Mouse (Mus musculus): ENCODE results near the gene A430078G23Rik.

The A430078G23Rik gene

DNA sequence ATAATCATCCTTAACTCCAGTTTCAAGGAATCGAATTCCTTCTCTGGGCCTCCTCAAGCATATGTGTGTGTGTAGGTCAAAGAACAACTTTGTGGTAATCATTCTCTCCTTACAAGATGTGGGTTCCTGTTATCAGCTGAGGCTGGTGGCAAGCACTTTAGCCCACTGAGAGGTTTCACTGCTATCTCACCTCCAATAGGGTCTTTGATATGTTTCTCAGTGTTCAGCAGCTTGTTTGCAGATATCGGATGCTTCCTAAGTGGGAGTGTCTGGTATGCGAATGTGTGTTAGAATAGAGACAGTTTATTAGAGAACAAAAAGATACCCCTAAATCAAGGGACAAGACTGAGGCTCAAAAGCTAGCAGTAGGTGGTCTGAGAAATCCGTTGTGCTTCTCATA lies 39.1 kb downstream of the A430078G23Rik start:
- no peak for TF ChIP-seq GATA4 (IDR thresholded peaks at IDR 0.05; ENCODE audit: insufficient replicate concordance, low read length)

DNA sequence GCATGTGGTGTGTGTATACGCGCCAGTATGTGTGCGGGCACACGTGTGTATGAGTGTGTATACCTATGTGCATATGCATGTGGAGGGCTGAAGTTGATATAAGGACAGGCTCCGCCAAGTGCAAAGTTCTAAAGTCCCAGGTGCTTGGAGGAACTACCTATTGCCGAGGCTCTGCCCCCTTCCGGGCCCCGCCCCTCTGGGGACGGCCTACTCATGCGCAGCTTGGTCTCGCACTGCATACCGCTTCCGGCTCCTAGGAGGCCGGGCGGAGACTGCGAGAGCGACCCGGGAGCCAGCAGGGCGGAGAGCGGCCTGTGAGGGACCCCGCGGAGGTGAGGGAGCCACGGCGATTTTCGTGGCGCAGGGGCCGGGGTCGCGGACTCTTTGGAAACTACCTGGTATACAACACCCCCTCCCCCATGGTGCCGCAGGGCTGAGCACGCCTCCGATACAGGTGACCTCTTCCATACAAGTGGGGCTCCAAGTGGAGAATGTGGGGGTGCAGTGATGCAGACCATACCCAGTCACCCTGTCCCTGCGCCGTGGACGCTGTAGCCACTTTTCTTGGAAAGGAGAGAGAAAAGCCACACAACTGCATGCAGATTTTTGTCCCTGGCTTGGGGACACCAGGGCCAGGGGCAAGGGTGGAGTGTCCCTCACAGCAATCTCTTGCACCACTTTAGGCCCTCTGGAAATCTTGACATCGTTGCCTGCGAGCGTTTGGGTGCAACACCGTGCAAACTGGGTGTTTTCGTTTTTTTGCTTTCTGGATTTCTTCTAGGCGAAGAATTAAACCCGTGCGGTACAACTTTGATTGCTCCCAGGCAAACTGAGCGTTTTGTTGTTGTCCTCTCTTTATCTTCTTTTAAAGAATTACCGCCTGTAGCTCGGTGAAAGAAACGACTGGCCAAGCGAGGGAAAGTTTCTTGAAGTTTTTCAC lies 39.8 kb downstream of the A430078G23Rik start, which contains the start of gene Arhgef18:
TSS of gene Arhgef18 (plus strand) at position 236 of the 940 bp plus-strand sequence.
- TF ChIP-seq GATA4 (IDR thresholded peaks at IDR 0.05; ENCODE audit: insufficient replicate concordance, low read length): no peak; the same call in 1 of the 2 replicates

- no peak for TF ChIP-seq GATA4 (IDR thresholded peaks at IDR 0.05; ENCODE audit: insufficient replicate concordance, low read length)
These were observed 41.4 kb downstream of the A430078G23Rik start for GRCm38 (mm10) chr8:3394600-3394999.

GRCm38 (mm10) chr8:3395246-3395645 lies 42.0 kb downstream of the A430078G23Rik start:
- no peak for TF ChIP-seq GATA4 (IDR thresholded peaks at IDR 0.05; ENCODE audit: insufficient replicate concordance, low read length)

DNA sequence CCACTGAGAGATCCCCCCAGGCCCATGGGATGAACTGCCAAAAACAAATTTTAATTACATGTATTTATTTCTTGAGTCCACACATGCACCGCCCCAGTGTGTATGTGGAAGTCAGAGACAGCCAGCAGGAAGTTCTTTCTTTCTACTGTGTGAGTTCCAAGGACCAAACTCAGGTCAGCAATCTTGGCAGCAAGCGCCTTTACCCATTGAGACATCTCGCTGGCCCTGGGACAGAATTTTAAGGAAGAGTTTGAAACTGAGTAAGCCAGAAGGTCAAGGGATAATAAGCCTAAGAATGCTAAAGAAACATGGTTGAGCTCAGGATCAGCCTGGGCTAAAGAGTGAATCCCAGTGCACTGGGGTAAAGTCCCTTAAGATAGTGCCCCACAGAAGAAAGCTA lies 44.4 kb downstream of the A430078G23Rik start:
- no peak for TF ChIP-seq GATA4 (IDR thresholded peaks at IDR 0.05; ENCODE audit: insufficient replicate concordance, low read length)

DNA sequence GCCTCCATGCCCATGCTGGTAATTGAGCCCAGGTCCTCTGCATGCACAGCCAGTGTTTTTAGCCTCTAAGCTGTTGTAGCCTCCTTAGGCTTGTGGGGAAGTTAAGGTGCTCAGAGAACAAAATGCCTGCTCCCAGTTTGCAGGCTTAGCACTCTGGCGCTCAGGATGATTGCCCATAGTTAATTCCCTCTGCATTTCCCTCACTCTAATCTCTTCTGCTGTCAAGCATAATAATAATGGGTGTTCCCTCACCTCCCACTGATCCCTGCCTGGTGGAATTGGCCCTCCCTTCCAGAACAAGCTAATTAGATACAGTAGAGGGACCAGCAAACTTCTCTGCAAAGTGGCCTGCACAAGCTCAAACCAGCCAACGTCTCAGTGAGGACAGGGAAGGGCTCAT lies 47.3 kb downstream of the A430078G23Rik start:
- no peak for TF ChIP-seq GATA4 (IDR thresholded peaks at IDR 0.05; ENCODE audit: insufficient replicate concordance, low read length)

DNA sequence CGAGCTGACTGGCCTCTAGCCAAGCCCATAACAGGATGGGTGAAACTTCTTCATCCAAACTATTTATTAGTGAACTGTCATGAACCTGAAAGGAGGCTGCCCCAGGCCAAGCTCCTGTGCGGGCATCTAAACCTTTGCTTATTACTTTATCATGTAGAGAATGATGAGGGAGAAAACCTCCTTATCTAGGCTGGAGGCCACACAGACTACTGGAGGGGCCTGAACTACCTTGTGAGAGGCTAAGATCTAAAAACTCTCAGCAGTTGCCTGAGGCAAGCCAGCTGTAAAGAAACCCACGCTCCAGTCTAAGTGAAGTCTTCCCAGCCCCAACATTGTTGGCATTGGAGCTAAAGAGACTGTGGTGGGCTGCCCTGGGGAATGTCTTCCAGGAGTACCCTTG lies 54.2 kb downstream of the A430078G23Rik start:
- no peak for TF ChIP-seq GATA4 (IDR thresholded peaks at IDR 0.05; ENCODE audit: insufficient replicate concordance, low read length)

- TF ChIP-seq GATA4 (IDR thresholded peaks at IDR 0.05; ENCODE audit: insufficient replicate concordance, low read length): no peak
These were observed 57.9 kb downstream of the A430078G23Rik start for GRCm38 (mm10) chr8:3411085-3411484.

GRCm38 (mm10) chr8:3411901-3412301 lies 58.7 kb downstream of the A430078G23Rik start:
- no peak for TF ChIP-seq GATA4 (IDR thresholded peaks at IDR 0.05; ENCODE audit: insufficient replicate concordance, low read length)

GRCm38 (mm10) chr8:3412816-3413215 lies 59.6 kb downstream of the A430078G23Rik start:
- no peak for TF ChIP-seq GATA4 (IDR thresholded peaks at IDR 0.05; ENCODE audit: insufficient replicate concordance, low read length)

DNA sequence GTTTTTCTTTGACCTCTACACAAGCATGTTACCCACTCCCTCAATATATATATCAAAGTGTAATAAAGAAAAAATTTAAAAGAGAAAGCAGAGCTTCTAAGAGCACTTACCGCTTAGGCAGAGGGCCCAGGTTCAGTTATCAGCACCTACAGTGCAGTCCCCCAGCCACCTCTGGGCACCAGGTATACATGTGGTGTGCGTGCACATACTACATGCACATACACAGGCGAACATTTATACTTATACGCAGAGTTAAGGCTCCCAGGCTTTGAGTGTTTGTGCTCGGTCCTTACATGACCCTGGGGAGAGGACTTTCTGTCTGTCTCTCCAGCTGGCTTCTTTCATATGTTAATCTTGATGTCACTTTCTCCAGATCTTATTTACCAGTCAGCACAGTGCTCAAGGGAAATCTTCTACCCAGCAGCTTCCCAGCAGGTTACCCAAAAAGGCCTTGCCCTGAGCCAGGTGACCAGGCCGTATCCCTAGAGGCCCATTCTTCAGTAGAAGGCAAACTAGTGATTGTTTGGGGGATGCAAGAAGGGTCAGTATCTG lies 61.5 kb downstream of the A430078G23Rik start:
- no peak for TF ChIP-seq GATA4 (IDR thresholded peaks at IDR 0.05; ENCODE audit: insufficient replicate concordance, low read length)

DNA sequence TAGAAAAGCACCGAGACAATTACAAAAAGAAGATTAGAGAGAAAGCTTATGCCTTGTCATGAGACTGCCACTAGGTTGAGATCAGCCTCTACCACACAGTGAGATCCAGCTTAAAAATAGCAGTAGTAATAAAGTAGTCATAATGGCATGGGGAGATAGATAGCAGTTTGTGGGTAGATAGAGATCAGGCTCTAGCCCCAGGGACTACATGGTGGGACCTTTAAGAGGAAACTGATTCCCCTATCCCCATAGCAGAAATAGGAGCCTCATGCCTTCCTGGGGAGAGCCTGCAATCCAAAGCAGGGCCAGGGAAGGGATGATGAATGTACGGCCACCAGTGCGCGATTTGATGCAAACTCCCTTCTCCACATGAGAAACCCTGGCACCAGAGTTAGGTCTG lies 62.0 kb downstream of the A430078G23Rik start:
- no peak for TF ChIP-seq GATA4 (IDR thresholded peaks at IDR 0.05; ENCODE audit: insufficient replicate concordance, low read length)

DNA sequence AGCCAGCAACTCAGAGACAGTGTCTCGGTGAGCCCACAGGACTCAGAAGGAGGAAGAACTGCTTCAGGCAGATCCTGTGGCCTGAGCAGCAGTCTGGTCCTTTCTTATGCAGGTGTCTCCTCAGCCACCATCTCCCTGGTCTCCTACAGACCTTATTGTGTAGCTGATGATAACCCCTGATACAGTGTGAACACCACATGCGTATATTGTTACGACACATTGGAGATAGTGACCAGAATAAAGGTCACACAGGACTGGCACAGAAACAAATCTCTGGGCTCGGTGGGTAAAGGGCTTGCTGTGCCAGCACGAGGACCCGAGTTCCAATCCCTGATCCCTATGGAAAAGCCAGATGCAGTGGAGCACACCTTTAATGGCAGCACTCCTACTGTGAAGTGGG lies 62.4 kb downstream of the A430078G23Rik start:
- peak; percentile 60; the same call in 1 of the 2 replicates for TF ChIP-seq GATA4 (IDR thresholded peaks at IDR 0.05; ENCODE audit: insufficient replicate concordance, low read length)

DNA sequence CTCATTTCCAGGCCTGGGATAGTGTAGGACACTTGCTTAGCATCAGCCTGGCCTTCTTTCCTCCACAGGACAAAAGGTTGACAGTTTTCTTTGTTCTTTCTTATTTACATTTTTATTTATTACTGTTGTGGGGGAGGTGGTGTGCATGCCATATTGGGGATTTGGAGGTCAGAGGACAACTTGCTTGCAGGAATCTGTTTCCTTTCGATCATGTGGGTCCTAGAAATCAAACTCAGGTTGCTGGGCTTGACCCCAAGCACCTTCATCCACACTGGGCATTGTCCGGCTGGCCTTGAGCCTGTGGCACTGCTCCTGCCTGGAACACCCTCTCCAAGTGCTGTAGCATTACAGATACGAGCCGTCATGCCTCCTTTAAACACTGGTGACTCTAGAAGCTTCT lies 63.6 kb downstream of the A430078G23Rik start:
- TF ChIP-seq GATA4 (IDR thresholded peaks at IDR 0.05; ENCODE audit: insufficient replicate concordance, low read length): no peak

DNA sequence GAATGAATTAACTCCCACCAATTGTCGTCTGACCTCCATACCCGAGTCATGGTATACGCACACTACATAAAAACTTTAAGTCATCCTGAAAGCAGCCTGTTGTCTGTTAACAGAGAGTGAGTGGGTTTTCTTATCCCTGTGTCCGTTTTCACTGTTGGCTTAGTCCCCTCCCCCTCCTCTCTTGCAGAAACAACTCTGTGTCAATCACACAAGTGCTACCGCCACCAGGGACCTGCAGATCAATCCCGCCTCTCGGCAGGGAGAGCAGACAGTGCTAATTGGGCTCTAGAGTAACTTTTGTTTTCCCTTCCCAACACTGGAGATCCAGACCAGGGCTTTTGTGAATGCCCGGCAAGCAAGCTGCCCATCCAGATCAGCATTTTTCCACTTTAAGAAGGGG lies 64.2 kb downstream of the A430078G23Rik start:
- no peak for TF ChIP-seq GATA4 (IDR thresholded peaks at IDR 0.05; ENCODE audit: insufficient replicate concordance, low read length)

DNA sequence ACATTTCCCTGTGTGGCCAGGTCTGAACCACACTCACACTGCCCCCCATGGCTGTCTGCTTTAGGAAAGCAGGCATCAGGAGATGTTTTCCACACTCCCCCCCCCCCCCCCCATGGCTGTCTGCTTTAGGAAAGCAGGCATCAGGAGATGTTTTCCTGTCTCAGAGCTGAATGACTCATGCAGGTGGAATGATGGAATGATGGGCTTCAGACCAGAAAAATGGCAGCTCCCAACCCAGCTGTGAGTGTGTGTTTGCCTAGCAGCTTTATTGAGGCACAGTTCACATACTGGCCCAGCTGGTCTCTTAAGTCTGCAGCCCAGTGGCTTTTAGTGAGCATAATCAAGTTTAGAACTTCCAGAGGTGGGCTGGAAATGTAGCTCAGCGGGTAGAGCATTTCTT lies 64.9 kb downstream of the A430078G23Rik start:
- no peak for TF ChIP-seq GATA4 (IDR thresholded peaks at IDR 0.05; ENCODE audit: insufficient replicate concordance, low read length)

All from liver, adult (tissue).